Mouse (Mus musculus) hindbrain, postnatal 0 days (tissue): ENCODE measurements around the gene Syde2. TPM values are rescaled to one million over a fixed set of nuclear protein-coding genes. Genes with fewer than 3 reads are reported as not detected.

Experiments used
- ATAC-seq: fragments of 200-750 bp; cut with Nextera tagmentation; 2 replicates; pipeline ENCODE4 v1.8.0; 2017; ENCODE audit warnings: mild to moderate bottlenecking, moderate TSS enrichment, moderate library complexity
- DNase-seq: peaks from one replicate; pipeline ENCODE4 v3.0.0-alpha.2; 2015; ENCODE audit warnings: low spot score
- H3K27ac ChIP-seq: fragments of 300-500 bp; sonication (generic); 2 replicates; pipeline ENCODE4 v1.5.1; 2014; ENCODE audit warnings: mild to moderate bottlenecking
- H3K27me3 ChIP-seq: fragments of 300-500 bp; sonication (generic); 2 replicates; pipeline ENCODE4 v1.6.1; 2014; ENCODE audit warnings: low read length, mixed read lengths; ENCODE audit not compliant: insufficient read depth
- H3K36me3 ChIP-seq: fragments of 300-500 bp; sonication (generic); 2 replicates; pipeline ENCODE4 v1.6.1; 2014; ENCODE audit warnings: low read length, mixed read lengths; ENCODE audit not compliant: insufficient read depth
- H3K4me1 ChIP-seq: fragments of 300-500 bp; sonication (generic); 2 replicates; pipeline ENCODE4 v1.6.1; 2014; ENCODE audit warnings: antibody characterized with exemption, low read length, mixed read lengths; ENCODE audit not compliant: insufficient read depth
- H3K4me2 ChIP-seq: fragments of 300-500 bp; sonication (generic); 2 replicates; pipeline ENCODE4 v1.6.1; 2014; ENCODE audit warnings: low read depth, mild to moderate bottlenecking, low read length, moderate library complexity, mixed read lengths
- H3K4me3 ChIP-seq: fragments of 300-500 bp; sonication (generic); 2 replicates; pipeline ENCODE4 v1.5.1; 2014; ENCODE audit warnings: low read length
- H3K9ac ChIP-seq: fragments of 300-500 bp; sonication (generic); replicated peaks from 2 replicates; pipeline ENCODE4 v1.6.1; 2014; ENCODE audit warnings: mild to moderate bottlenecking, low read length, moderate library complexity, mixed read lengths
- H3K9me3 ChIP-seq: fragments of 300-500 bp; sonication (generic); 2 replicates; pipeline ENCODE4 v1.6.1; 2016; ENCODE audit warnings: low read length, mixed read lengths
- CTCF ChIP-seq: IDR thresholded peaks from 2 replicates; pipeline ENCODE4 v1.5.1; 2016; ENCODE audit warnings: antibody characterized with exemption, control low read depth, low read depth
- WGBS: fragments of 180-500 bp; shearing (Covaris S2); extraction: QIAGEN DNeasy Blood & Tissue Kit; methylation state at CpG from one replicate; pipeline ENCODE4 v1.1.7; 2014; 5-methylcytosine and 5-hydroxymethylcytosine counted together
- polyA plus RNA-seq: library from polyadenylated mRNA; unstranded; fragments of >200 nt; fragmentation: Nextera tagmentation; extraction: Ambion mirVana; gene quantifications from 2 replicates; pipeline ENCODE4 v1.2.1, GENCODE M21; 2015
- total RNA-seq: library from RNA; depleted of rRNA; stranded (reverse); fragments of >200 nt; gene quantifications from 2 replicates; pipeline ENCODE4 v1.2.3, GENCODE M21; 2014

The Syde2 gene
- total and polyA plus RNA-seq, 2 experiments from 2014 or later: 0.61 to 5.1 TPM

- Histone ChIP-seq H3K36me3 (no peaks in the 10 kb centered on the region), H3K4me2 (no peak overlapping the region), H3K4me3 (no peak overlapping the region), H3K27me3 (no peaks in the 10 kb centered on the region), H3K4me1 (no peaks in the 10 kb centered on the region), H3K27ac (no peak overlapping the region), H3K9ac (no peak overlapping the region), H3K9me3 (no peaks in the 10 kb centered on the region)
- 91% methylated on average over 9 of the region's 9 CpGs for WGBS
- ATAC-seq: no peak
- DNase-seq: no peak
- no peak for TF ChIP-seq CTCF
These were observed 34.6 kb downstream of the Syde2 start for GRCm38 (mm10) chr3:146022232-146022631.

- 85% methylated on average over 7 of the region's 7 CpGs for WGBS
- H3K4me2 ChIP-seq: no peak overlapping the region
- H3K27me3 ChIP-seq: no peaks in the 10 kb centered on the region
- no peaks in the 10 kb centered on the region for H3K36me3 ChIP-seq
- no peak overlapping the region for H3K4me3 ChIP-seq
- no peak overlapping the region for H3K27ac ChIP-seq
- H3K4me1 ChIP-seq: no peaks in the 10 kb centered on the region
- DNase-seq: no peak
- no peak for ATAC-seq
- no peak overlapping the region for H3K9ac ChIP-seq
- no peak for TF ChIP-seq CTCF
- H3K9me3 ChIP-seq: no peaks in the 10 kb centered on the region
These were observed 37.1 kb downstream of the Syde2 start for GRCm38 (mm10) chr3:146024746-146025145.

GRCm38 (mm10) chr3:146025499-146025898, 37.8 kb downstream of the Syde2 start:
- H3K27ac ChIP-seq: no peak overlapping the region
- H3K27me3 ChIP-seq: no peaks in the 10 kb centered on the region
- TF ChIP-seq CTCF: no peak
- no peak overlapping the region for H3K9ac ChIP-seq
- WGBS: 95% methylated on average over 6 of the region's 6 CpGs
- H3K4me2 ChIP-seq: no peak overlapping the region
- ATAC-seq (no peak), DNase-seq (no peak)
- no peak overlapping the region for H3K4me3 ChIP-seq
- no peaks in the 10 kb centered on the region for H3K4me1 ChIP-seq
- no peaks in the 10 kb centered on the region for H3K36me3 ChIP-seq
- no peaks in the 10 kb centered on the region for H3K9me3 ChIP-seq

GRCm38 (mm10) chr3:146027116-146027515, 39.4 kb downstream of the Syde2 start:
- TF ChIP-seq CTCF: no peak
- Histone ChIP-seq H3K9me3 (no peaks in the 10 kb centered on the region), H3K4me3 (no peak overlapping the region), H3K27me3 (no peaks in the 10 kb centered on the region), H3K27ac (no peak overlapping the region), H3K9ac (no peak overlapping the region), H3K36me3 (no peaks in the 10 kb centered on the region), H3K4me1 (no peaks in the 10 kb centered on the region), H3K4me2 (no peak overlapping the region)
- 49% methylated on average over 6 of the region's 6 CpGs for WGBS
- no peak for ATAC-seq
- DNase-seq: no peak

GRCm38 (mm10) chr3:146028406-146028805, 40.7 kb downstream of the Syde2 start:
- TF ChIP-seq CTCF: no peak
- Histone ChIP-seq H3K4me1 (no peaks in the 10 kb centered on the region), H3K4me2 (no peak overlapping the region), H3K9ac (no peak overlapping the region), H3K27ac (no peak overlapping the region), H3K36me3 (no peaks in the 10 kb centered on the region), H3K27me3 (no peaks in the 10 kb centered on the region), H3K4me3 (no peak overlapping the region), H3K9me3 (no peaks in the 10 kb centered on the region)
- WGBS: 87% methylated on average over 2 of the region's 2 CpGs
- DNase-seq: no peak
- no peak for ATAC-seq

- no peak for DNase-seq
- H3K36me3 ChIP-seq: no peaks in the 10 kb centered on the region
- no peak for ATAC-seq
- no peaks in the 10 kb centered on the region for H3K9me3 ChIP-seq
- TF ChIP-seq CTCF: no peak
- no peaks in the 10 kb centered on the region for H3K27me3 ChIP-seq
- H3K4me2 ChIP-seq: no peak overlapping the region
- H3K4me3 ChIP-seq: no peak overlapping the region
- H3K9ac ChIP-seq: no peak overlapping the region
- H3K27ac ChIP-seq: no peak overlapping the region
- 84% methylated on average over 3 of the region's 3 CpGs for WGBS
- H3K4me1 ChIP-seq: no peaks in the 10 kb centered on the region
These were observed 41.6 kb downstream of the Syde2 start for GRCm38 (mm10) chr3:146029234-146029633.

- H3K4me2 ChIP-seq: no peak overlapping the region
- ATAC-seq: no peak
- H3K9ac ChIP-seq: no peak overlapping the region
- no peaks in the 10 kb centered on the region for H3K4me1 ChIP-seq
- 11% methylated on average over 5 of the region's 5 CpGs for WGBS
- H3K9me3 ChIP-seq: no peaks in the 10 kb centered on the region
- DNase-seq: no peak
- no peak overlapping the region for H3K27ac ChIP-seq
- no peaks in the 10 kb centered on the region for H3K27me3 ChIP-seq
- H3K36me3 ChIP-seq: no peaks in the 10 kb centered on the region
- H3K4me3 ChIP-seq: no peak overlapping the region
- no peak for TF ChIP-seq CTCF
These were observed 42.7 kb downstream of the Syde2 start for GRCm38 (mm10) chr3:146030255-146030836.
